Mouse (Mus musculus): ENCODE results near the gene Itgb7.

DNA sequence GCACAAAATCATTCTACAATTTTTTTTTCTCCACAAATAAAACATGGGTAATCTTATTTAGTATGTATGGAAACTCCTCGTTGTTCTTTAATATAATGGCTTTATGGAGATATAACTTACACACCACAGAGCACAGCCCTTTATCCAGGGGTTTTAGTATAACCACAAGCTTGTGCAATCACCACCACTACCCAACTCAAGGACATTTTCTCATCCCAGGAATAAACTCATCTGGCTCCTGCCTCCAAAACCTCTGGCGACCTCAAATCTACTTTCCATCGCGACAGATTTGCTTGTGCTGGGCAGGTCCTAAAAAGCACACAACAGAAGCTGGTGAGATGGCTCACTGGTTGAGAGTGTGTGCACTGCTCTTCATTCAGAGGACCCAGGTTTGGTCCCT is 38.1 kb downstream of the Itgb7 start:
- TF ChIP-seq POLR2AphosphoS2 (IDR thresholded peaks at IDR 0.05; ENCODE audit: low read length) = no peak
- TF ChIP-seq CTCF (IDR thresholded peaks at IDR 0.05 in 2 of 3, conservative IDR thresholded peaks at IDR 0.05 in 1 of 3; ENCODE audit: control insufficient read depth in 1 of 3, insufficient read depth in 1 of 3, low read depth in 2 of 3, low read length in 3 of 3, poor library complexity in 1 of 3, severe bottlenecking in 1 of 3) = no peak
- no peak for TF ChIP-seq POLR2A (IDR thresholded peaks at IDR 0.05; ENCODE audit: control insufficient read depth in 1 of 2, insufficient read depth in 1 of 2, low read depth in 1 of 2, low read length in 2 of 2, poor library complexity in 1 of 2)
- no peak for TF ChIP-seq EP300 (IDR thresholded peaks at IDR 0.05; ENCODE audit: low read depth in 1 of 2, low read length in 2 of 2)
- no peak for TF ChIP-seq USF1 (IDR thresholded peaks at IDR 0.05; ENCODE audit: low read depth, low read length)
- TF ChIP-seq ZMIZ1 (IDR thresholded peaks at IDR 0.05; ENCODE audit: low read depth, low read length) = no peak
- TF ChIP-seq GATA1 (IDR thresholded peaks at IDR 0.05; ENCODE audit: low read depth, low read length) = no peak
- TF ChIP-seq E2F4 (IDR thresholded peaks at IDR 0.05; ENCODE audit: borderline replicate concordance, low read depth, low read length) = no peak

Measured in MEL (cell line).